Mouse (Mus musculus) spleen, postnatal 10 days (tissue): Measurements from ENCODE around the gene Fndc3a.

Experiments used
- DNase-seq, 2 experiments: peaks; one replicate each; pipeline ENCODE4 v3.0.0; 2021 to 2022; ENCODE audit warnings: low spot score in 2 of 2

The Fndc3a gene

DNA sequence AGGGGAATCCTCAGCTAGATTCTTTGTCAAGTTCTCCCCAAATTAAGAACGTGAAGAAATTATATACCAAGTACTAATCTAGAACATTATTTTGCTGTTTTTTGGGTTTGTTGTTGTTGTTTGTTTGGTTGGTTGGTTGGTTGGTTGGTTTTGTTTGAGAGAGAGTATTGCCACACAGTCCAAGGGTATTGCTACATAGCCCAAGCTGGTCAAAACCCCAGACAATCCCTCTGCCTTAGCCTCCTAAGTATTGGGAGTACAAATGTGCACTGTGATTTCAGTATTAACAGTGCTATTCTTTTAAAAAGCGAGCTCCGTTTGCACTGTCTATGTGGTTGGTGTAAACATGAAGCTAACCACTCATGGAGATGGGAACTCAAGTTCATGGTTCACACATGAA, 37.9 kb downstream of the Fndc3a start:
- no peak for DNase-seq

DNA sequence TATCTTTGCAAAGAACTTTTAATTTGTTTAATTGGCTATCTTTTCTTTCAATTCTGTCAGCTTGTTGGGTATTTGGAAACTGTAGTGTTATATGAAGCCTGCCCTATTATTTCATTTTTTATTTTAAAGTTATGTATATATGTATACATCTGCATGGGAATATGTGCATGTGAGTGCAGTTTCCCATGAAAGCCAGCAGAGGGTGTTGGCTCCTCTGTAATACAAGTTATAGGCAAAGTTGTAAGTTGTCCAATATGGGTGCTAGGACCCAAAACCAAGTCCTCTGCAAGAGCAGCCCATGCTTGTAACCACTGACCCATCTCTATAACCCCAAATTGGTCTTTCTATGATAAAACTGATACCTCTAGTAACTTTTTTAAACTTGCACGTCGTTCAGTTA, 38.8 kb downstream of the Fndc3a start:
- DNase-seq: no peak

DNA sequence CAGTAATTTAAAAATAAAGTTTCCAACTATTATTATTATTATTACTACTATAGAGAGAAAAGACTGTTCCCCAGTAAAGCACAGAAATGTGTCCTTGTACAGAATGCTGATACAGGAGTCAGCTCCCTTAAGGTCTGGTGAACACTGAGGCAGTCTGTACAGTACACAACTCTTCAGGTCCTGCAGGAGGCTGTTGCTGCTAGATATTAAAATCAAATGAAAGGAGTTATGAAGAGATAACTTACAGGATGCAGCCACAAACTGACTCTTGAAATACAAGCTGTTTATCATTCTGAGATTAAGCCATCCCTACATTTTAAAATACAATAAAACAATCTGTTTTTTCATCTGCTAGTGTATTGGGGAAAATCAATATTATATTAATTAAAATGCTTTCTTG, 60.5 kb downstream of the Fndc3a start:
- no peak for DNase-seq

DNA sequence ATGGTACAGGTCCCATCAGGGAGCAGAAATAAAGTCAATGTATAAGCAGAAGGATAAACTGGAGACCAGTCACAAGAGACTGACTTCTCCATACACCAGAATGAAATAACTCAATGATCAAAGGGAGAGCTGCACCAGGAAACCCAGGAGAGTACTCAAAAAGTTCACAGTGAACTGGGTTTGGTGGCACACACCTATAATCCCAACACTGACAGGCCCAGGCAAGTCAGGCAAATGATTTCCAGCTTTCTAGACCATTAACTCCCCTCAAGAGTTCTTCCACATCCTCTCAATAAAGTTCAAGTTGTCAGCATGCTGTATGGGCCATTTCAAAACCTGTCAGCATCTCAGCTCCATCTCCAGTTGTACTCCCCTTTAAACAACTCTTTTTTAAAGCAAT, 64.3 kb downstream of the Fndc3a start:
- no peak for DNase-seq

DNA sequence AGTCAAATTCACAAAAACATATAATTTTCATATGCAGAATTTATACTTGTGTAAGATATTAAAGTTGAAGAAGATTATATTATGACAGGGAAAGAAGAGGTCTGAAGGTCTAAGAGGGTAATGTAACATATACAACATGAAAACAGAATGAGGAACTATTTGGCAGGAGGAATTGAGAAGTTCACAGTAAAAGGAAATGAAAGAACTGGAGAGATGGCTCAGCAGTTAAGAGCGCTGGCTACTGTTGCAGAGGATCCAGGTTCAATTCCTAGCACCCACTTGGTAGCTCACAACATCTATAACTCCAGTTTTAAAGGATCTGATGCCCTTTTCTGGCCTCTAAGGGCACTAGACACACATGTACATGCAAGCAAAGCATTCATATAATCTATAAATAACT, 65.2 kb downstream of the Fndc3a start:
- DNase-seq: no peak

DNA sequence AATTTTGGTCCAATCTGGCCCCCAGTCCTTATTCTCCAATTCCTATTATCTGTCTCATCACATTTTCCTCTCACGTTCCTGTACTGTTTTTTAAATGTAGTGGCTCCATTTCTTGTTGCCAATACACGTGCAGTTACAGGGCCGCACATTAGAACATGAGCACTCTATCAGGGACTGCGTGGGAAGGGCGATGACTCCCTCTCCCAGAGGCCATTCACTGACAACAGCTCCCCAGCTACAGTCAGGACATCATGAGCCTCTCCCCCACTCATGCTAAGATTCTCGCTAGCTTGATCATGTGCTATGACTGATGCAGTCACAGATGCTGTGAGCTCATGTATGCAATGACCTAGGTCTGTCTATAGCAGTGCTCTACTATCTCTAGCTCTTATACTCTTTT, 71.3 kb downstream of the Fndc3a start:
- no peak for DNase-seq

DNA sequence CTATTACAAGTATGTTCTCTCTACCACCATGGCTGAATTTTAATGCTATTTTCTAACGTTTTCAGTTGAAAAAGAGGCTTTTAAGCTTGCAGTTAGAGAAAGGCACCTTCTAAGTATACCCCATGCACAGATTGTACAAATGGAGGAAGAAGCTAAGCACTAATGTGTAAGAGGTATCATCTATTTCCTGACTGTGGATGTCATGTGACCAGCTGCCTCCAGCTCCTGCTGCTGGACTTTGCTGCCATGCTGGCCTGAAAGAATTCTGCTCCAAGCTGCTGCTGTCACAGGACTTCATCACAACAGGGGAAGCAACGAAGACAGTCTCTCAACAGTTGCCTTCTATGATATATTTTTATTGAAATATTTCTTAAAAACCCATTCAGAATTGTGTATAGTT, 76.2 kb downstream of the Fndc3a start:
- DNase-seq: no peak

DNA sequence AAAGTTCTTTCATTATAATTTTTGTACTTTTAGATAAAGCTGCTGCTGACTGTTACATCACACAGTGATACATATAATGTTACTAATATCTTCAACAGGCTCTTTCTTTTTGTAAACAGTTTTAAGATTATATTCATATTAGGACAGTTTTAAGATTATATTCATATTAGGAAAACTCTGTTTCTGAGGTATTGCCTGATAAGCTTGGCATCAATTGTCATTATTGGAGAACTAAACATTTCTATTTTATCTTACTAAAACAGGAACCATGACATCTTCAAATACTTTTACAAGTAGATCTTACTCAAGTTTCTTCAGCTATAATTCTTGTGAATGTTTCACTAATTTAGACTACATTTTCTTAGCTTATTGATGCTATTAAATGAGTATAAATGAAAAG, 84.4 kb downstream of the Fndc3a start:
- no peak for DNase-seq

DNA sequence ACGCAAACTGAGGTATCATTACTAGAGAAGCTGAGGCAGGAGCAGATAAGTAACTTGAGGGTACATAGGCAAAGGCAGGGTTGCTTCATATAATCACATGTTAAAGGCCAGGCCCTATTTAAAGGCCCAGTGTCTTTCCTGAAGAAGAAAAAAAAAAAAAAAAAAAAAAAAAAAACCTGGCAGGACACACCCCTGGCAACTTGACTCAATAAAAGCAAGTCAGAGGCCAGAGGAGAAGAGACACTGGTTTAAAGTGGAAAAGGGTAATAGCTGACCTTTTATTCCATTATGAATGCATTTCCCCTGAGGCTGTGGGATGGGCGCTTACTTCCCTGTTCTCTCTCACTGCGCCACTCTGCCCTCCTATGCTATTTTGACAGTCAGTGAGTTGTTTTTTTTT, 105.7 kb downstream of the Fndc3a start:
- no peak for DNase-seq

DNA sequence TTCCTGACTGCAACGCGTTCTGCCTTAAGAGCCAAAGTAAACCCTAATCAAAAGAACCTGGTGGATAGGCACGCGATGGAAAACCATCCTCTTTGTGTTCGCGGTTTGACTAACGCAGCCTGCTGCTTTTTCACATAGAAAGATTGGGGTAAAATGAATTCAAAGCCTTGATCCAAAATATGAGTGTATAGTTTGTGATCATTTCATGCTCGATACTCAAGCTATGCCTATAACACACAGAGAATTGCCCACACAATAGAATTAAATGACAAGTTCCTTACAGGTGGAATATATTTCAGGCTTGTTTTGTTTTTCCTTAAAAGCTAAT, 106.6 kb downstream of the Fndc3a start:
- DNase-seq: no peak

DNA sequence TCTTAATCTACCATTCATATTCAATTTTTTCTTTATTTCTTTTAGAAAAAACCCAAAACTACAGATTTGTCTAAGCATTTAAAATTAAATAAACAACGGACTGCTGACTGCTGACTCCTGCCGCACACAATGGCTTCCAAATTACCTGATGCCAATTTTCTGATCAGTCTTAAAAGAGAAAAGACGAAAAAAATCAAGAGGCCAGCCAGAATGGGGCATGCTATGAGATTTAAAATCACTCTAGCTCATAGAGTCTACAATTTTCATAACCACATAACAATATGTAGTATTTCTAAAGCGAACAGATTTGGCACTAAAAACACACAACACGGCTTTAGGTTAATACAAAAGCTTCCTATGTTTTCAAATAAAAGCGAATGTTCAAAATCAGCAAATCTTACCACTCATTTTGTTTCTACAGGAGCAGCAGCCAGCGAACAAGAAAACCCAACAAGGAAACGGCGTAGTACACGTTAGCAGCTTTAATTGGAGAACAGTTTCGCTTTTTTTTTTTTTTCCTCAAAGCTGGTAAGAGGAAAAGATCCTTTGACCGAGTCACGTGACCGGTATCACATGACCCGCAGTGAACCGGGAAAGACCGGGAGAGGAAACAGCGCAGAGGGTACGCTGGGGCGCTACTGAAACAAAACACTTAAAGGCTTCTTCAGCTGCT, 107.1 kb downstream of the Fndc3a start:
- DNase-seq: peak; percentile 65 to 83

DNA sequence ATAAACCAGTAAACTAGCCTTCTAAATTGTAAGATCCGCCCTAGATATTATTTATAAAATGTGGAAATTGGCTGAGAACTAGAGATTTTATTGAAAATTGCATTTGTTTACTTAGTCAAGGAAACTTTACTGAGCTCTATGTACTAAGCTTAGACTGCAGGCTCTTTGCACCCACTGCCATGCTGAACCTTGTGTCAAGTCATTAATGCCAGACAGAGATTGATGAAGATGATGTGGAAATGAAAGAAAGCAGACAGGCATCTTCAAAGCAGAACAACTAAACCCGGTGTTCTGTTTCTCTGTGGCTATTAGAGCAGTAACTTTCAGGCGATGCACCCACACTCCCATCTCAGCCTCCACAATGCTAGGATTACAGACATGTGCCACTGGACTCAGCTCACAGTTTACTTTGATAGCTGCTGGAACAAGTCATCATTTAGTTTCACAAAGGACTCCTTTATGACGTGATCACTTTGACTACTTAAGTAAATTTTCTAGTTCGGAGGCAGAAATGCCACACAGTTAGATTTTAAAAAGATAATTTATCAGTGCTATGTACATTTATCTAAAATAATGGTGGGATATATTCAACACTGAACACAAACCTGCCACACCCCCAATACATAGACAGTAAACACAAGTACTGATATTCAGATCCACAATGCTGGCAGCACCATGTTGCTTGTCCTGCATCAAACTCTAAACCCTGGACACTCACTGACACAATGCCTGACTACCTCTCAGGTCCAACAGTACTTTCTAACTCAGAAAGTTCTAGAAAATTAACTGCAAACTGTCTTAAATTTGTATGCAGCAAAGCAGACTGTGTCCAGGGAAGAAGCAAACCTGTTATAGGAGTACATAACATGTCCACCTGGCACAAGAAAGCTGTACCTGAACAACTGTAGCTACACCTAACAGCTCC, 108.2 kb downstream of the Fndc3a start:
- DNase-seq: no peak

DNA sequence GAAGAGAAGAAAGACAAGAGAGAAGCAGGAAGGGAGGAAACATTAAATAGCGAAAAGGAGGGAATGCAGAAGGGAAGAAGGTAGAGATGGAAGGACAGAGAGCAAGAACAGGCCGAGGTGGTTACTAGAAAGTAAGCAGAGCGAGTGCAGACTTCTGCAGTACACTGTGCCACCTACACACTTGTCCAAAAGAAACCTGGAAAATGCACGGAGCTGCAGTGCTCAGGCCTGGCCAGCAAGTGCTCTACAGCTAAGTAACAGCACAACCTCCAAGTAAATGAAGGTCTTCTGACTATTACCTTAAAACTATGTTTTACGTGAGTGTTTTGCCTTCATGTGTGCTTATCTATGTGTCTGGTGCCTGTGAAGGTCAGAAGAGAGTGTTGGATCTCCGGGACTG, 109.4 kb downstream of the Fndc3a start:
- DNase-seq: no peak

DNA sequence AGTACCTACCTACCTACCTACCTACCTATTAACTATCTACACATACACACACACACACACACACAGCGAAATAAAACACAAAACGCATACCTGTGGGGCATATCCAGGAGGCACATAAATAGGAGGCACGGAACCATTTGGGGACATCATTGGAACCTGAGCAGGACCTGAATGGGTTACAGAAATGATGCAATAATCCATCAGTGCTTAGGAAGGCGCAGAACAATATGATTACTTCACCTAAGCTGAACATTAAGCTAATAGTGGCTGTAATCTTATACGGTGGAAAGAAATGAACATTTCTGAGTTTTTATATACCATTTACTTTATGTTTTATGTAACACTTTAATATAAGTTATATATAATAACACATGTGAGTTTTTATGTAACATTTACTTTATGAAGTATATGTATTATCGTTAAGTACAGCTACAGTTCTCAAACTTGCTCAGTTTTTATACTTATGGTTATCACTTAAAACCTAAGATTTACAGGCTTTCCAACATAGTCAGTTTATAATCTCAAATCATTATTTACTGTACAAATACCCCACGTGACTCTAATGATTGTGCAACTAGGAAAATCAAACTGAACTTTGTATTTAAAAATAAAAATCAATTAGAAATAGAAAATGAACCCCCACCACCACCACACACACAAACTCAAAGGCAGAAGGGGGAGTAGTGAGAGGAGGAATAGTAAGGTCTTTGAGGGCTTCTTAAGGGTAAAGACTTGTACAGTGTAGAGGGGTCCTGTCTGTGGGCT, 110.6 kb downstream of the Fndc3a start:
- DNase-seq: no peak

DNA sequence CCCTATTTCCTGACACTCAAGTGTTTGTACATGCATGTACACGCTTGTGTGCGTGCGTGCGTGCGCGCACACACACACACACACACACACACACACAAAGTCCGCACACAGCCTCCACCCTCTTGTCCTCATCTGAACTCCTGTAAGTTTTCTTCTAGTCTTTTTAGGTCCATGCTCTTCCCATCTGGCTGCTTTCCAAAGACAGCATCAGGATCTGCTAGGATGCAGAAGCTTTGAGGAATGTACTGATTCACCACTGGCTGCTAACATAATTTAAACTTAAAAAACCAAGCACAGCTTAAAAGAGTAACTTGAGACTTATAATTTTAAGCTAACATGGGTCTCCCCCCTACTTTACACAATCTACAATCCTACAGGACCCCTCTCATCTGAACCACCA, 115.6 kb downstream of the Fndc3a start:
- no peak for DNase-seq

DNA sequence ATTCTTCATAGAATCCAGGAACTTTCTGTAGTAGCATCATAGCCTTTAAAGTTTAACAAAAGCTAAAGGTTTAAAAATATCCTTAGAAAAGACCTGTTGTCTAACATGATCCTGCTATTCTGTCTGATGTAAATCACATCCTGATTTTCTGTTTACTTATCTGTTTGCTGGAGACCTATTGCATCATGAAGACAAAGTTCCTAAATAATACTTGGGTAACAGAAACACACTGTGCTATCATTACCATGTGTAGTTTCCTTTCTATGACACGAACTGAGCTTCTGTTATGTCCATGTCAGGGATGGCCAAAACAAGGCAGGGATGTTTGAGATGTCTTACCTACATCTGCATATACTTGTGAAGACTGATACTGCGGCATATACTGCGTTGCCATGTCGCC, 120.4 kb downstream of the Fndc3a start:
- DNase-seq: no peak

DNA sequence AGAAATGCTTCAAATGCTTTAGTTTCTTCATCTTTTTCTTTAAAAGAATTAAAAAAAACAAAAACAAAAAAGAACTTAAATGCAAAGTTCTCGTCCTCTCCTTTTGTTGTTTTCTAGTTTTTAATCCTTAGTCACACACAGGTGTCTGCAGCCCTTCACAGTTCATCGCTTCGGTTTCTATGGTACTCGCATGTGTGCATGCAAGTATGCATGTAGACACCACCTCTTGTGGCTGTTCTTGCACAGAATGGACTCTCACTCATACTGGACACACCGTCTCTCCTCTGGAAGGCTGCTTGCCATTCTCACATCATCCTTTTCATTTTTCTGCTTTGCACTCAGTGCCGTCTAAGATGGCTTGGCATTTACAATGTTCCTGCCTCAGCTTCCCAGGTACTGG, 126.8 kb downstream of the Fndc3a start:
- no peak for DNase-seq

DNA sequence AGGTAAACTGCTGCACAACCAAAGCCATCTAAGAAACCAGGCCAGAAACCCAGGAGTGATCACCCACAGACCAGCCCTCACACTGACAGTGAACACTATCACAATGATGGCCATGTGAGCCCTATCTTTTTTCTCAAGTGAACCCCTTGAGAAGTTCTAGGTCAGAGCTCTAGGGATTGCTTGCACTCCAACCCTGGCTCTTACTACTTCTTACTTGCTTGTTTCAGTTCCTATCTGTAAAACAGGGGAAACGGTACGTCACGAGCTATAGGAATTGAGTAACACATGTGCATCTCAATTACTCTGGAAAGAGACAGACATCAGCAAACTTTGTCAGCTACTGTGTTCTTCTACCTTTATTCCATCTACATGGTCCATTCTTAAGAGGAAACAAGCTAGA, 128.8 kb downstream of the Fndc3a start:
- no peak for DNase-seq

DNA sequence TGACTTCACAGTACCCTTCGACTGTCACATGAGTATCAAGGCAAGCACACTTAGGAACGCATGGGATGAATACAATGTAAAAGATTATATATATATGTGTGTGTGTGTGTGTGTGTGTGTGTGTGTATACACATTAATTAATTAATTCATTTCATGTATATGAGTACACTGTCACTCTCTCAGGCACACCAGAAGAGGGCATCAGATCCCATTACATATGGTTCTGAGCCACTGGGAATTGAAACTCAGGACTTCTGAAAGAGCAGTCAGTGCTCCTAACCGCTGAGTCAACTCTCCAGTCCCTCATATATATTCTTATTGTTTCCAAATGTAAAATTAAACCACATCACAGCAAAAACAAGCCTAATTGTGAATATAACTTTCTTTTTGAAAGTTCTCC, 133.5 kb downstream of the Fndc3a start:
- DNase-seq: no peak

DNA sequence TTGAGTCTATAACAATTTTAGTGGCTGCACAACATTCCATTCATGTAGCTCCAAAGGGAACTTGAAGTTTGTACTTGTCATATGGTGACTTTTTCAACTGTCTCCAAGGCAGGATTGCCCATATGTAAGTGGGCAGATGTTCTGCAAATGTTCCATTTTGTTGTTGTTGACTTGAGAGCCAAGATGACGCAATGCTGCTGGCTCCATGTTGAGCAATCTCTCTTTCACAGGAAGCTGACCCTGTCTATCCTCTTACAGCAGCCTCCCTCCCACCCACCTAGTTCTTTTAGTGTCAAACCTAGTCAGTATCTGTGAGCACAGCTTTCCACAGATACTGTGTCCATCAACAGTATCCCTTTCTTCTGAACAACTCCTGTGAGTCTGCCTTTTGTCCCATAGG, 145.9 kb downstream of the Fndc3a start:
- DNase-seq: no peak

DNA sequence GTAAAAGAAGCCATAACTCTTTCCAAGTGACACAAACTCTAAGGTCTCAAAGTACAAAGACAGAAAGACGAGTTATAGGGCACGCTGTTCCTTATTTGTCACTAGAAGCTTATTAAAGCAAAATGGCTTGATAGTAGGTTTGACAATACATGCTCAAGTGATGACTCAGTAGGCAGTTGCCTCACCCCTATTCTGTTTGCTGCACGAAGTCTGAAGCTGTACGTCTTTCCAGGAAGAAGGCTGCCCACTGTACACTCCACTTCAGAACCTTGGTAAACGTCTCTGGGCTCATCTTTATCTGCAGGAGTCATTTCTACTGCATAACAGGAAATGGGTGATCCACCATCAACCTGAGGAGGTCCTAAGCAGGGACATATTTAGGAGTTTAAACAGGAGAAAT, 151.0 kb downstream of the Fndc3a start:
- DNase-seq: no peak

DNA sequence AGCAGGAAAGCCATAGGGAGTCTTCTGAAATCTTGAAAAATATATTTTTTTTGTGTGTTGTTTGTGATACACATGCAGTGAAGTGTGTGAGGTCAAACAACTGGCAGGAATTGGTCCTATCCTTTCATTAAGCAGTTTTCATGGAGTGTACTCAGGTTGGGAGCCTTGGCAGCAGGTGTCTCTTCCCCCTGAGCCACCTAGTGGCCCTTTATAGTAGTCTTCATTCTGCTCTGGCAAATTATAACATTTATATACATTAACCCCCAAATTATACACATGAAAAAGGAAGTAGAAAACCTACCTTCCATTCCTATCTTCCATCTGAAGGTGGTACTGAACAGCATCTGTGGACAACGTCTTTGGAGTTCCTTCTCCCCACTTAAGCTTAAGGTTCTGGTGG, 154.0 kb downstream of the Fndc3a start:
- DNase-seq: no peak
